Mouse (Mus musculus): Measurements from ENCODE around the gene Tlr2. TPM values are rescaled to one million over a fixed set of nuclear protein-coding genes. Genes with fewer than 3 reads are reported as not detected.
"Not testable (repeated sequence)": the region's sequence is repeated elsewhere in the genome, so short reads cannot be mapped to it uniquely, and the experiment has no call there.

Tlr2 gene
- polyA plus RNA-seq (2015; fragmentation: Nextera tagmentation; extraction: Ambion mirVana) = 7.4 and 8.2 TPM in 2 replicates

GRCm38 (mm10) chr3:83841095-83841850, at the start of gene Tlr2:
Gene Tlr2 (minus strand): TSS chr3:83841767.
- H3K9me3 ChIP-seq = no peaks in the 10 kb centered on the region

GRCm38 (mm10) chr3:83885163-83885562, 43.6 kb upstream of the Tlr2 start:
- H3K4me2 ChIP-seq (replicated peaks) = no peak overlapping the region
- H3K9ac ChIP-seq = no peak overlapping the region
- no peaks in the 10 kb centered on the region for H3K9me3 ChIP-seq
- WGBS = 79% methylated on average over 2 of the region's 2 CpGs
- no peak for ATAC-seq (ENCODE audit: low FRiP score, low read depth)
- no peak overlapping the region for H3K4me3 ChIP-seq
- no peaks in the 10 kb centered on the region for H3K27me3 ChIP-seq
- H3K36me3 ChIP-seq = no peaks in the 10 kb centered on the region
- H3K4me1 ChIP-seq = peaks cover 19% of the 10 kb centered on the region
- no peak overlapping the region for H3K27ac ChIP-seq

More at GRCm38 (mm10) chr3:83841095-83841850, at the start of gene Tlr2:
- H3K36me3 ChIP-seq = 0 out of 2 replicates have a peak, but pooled peaks cover 6% of the 10 kb centered on the region
- peaks cover 19% of the 10 kb centered on the region for H3K27me3 ChIP-seq
- peak; percentile 87 for ATAC-seq (ENCODE audit: low FRiP score, low read depth)
- peak within 1 kb of the TSS; percentile 76 for H3K4me2 ChIP-seq (replicated peaks)
- peak within 1 kb of the TSS; percentile 71 for H3K4me3 ChIP-seq
- under 1% methylated on average over 35 of the region's 35 CpGs for WGBS
- no peak within 1 kb of the TSS for H3K27ac ChIP-seq
- 0 out of 2 replicates have a peak, but pooled peaks cover 3% of the 10 kb centered on the region for H3K4me1 ChIP-seq
- H3K9ac ChIP-seq = peak within 1 kb of the TSS; percentile 77

- H3K4me1 ChIP-seq; H3K27me3 ChIP-seq; ATAC-seq (ENCODE audit: low FRiP score, low read depth); H3K9ac ChIP-seq; H3K27ac ChIP-seq; H3K4me3 ChIP-seq; H3K4me2 ChIP-seq (replicated peaks); H3K36me3 ChIP-seq; H3K9me3 ChIP-seq: not testable (repeated sequence)
- 90% methylated on average over 5 of the region's 5 CpGs for WGBS
Measured at GRCm38 (mm10) chr3:83879261-83880050, 37.9 kb upstream of the Tlr2 start.

GRCm38 (mm10) chr3:83878801-83879200, 37.2 kb upstream of the Tlr2 start:
- no peak for ATAC-seq (ENCODE audit: low FRiP score, low read depth)
- H3K9ac ChIP-seq = no peak overlapping the region
- WGBS = 92% methylated on average over 4 of the region's 4 CpGs

GRCm38 (mm10) chr3:83876299-83876698, 34.7 kb upstream of the Tlr2 start:
- 65% methylated on average over 4 of the region's 4 CpGs for WGBS

More at GRCm38 (mm10) chr3:83878801-83879200, 37.2 kb upstream of the Tlr2 start:
- Histone ChIP-seq H3K27ac (no peak overlapping the region), H3K27me3 (no peaks in the 10 kb centered on the region), H3K4me3 (no peak overlapping the region), H3K36me3 (no peaks in the 10 kb centered on the region), H3K4me2 (replicated peaks) (no peak overlapping the region), H3K4me1 (no peaks in the 10 kb centered on the region), H3K9me3 (no peaks in the 10 kb centered on the region)

GRCm38 (mm10) chr3:83875078-83875477, 33.5 kb upstream of the Tlr2 start:
- not testable (repeated sequence) for H3K36me3 ChIP-seq; H3K4me2 ChIP-seq (replicated peaks); H3K27ac ChIP-seq; H3K4me3 ChIP-seq; H3K9me3 ChIP-seq; H3K4me1 ChIP-seq; H3K9ac ChIP-seq; ATAC-seq (ENCODE audit: low FRiP score, low read depth); H3K27me3 ChIP-seq
- WGBS = 77% methylated on average over 2 of the region's 2 CpGs

More at GRCm38 (mm10) chr3:83876299-83876698, 34.7 kb upstream of the Tlr2 start:
- H3K4me2 ChIP-seq (replicated peaks) = no peak overlapping the region
- no peaks in the 10 kb centered on the region for H3K36me3 ChIP-seq
- no peak overlapping the region for H3K9ac ChIP-seq
- ATAC-seq (ENCODE audit: low FRiP score, low read depth) = no peak
- no peaks in the 10 kb centered on the region; the same call in 1 of the 2 replicates for H3K9me3 ChIP-seq
- no peak overlapping the region for H3K27ac ChIP-seq
- H3K27me3 ChIP-seq = no peaks in the 10 kb centered on the region
- H3K4me1 ChIP-seq = no peaks in the 10 kb centered on the region
- no peak overlapping the region for H3K4me3 ChIP-seq

GRCm38 (mm10) chr3:83872853-83873252, 31.3 kb upstream of the Tlr2 start:
- not testable (repeated sequence) for ATAC-seq (ENCODE audit: low FRiP score, low read depth); H3K9me3 ChIP-seq; H3K27me3 ChIP-seq; H3K9ac ChIP-seq; H3K4me1 ChIP-seq; H3K4me2 ChIP-seq (replicated peaks); H3K36me3 ChIP-seq; H3K4me3 ChIP-seq; H3K27ac ChIP-seq
- 91% methylated on average over 2 of the region's 2 CpGs for WGBS

GRCm38 (mm10) chr3:83871962-83872361, 30.4 kb upstream of the Tlr2 start:
- not testable (repeated sequence) for ATAC-seq (ENCODE audit: low FRiP score, low read depth); H3K4me2 ChIP-seq (replicated peaks); H3K27ac ChIP-seq; H3K27me3 ChIP-seq; H3K36me3 ChIP-seq; H3K9ac ChIP-seq; H3K9me3 ChIP-seq; H3K4me3 ChIP-seq; H3K4me1 ChIP-seq
- 93% methylated on average over 4 of the region's 4 CpGs for whole genome bisulfite sequencing

GRCm38 (mm10) chr3:83871559-83871958, 30.0 kb upstream of the Tlr2 start:
- H3K4me2 ChIP-seq (replicated peaks); ATAC-seq (ENCODE audit: low FRiP score, low read depth); H3K9me3 ChIP-seq; H3K27me3 ChIP-seq; H3K4me3 ChIP-seq; H3K9ac ChIP-seq; H3K4me1 ChIP-seq; H3K27ac ChIP-seq; H3K36me3 ChIP-seq: not testable (repeated sequence)
- WGBS = 88% methylated on average over 7 of the region's 7 CpGs

GRCm38 (mm10) chr3:83869776-83870175, 28.2 kb upstream of the Tlr2 start:
- 93% methylated on average over 2 of the region's 2 CpGs for WGBS

GRCm38 (mm10) chr3:83867026-83867425, 25.5 kb upstream of the Tlr2 start:
- not testable (repeated sequence) for H3K27me3 ChIP-seq; H3K9ac ChIP-seq; H3K4me2 ChIP-seq (replicated peaks); H3K36me3 ChIP-seq; ATAC-seq (ENCODE audit: low FRiP score, low read depth); H3K27ac ChIP-seq; H3K4me1 ChIP-seq; H3K4me3 ChIP-seq; H3K9me3 ChIP-seq

More at GRCm38 (mm10) chr3:83869776-83870175, 28.2 kb upstream of the Tlr2 start:
- Histone ChIP-seq H3K4me1 (no peaks in the 10 kb centered on the region), H3K27ac (no peak overlapping the region), H3K9ac (no peak overlapping the region), H3K4me3 (no peak overlapping the region), H3K4me2 (replicated peaks) (no peak overlapping the region), H3K27me3 (no peaks in the 10 kb centered on the region), H3K36me3 (no peaks in the 10 kb centered on the region), H3K9me3 (no peaks in the 10 kb centered on the region; the same call in 1 of the 2 replicates)
- ATAC-seq (ENCODE audit: low FRiP score, low read depth) = no peak

GRCm38 (mm10) chr3:83865216-83865615, 23.6 kb upstream of the Tlr2 start:
- no peaks in the 10 kb centered on the region for H3K36me3 ChIP-seq
- 84% methylated on average over 2 of the region's 2 CpGs for WGBS
- no peaks in the 10 kb centered on the region for H3K27me3 ChIP-seq
- no peak overlapping the region for H3K27ac ChIP-seq
- no peak overlapping the region for H3K4me2 ChIP-seq (replicated peaks)
- no peak for ATAC-seq (ENCODE audit: low FRiP score, low read depth)
- no peak overlapping the region for H3K4me3 ChIP-seq
- H3K9me3 ChIP-seq = no peaks in the 10 kb centered on the region
- peaks cover 7% of the 10 kb centered on the region; the same call in 1 of the 2 replicates for H3K4me1 ChIP-seq
- H3K9ac ChIP-seq = no peak overlapping the region
